Mouse (Mus musculus): ENCODE data around the gene Snx9. TPM values are rescaled to one million over a fixed set of nuclear protein-coding genes. Genes with fewer than 3 reads are reported as not detected.

Snx9 gene
- polyA plus RNA-seq, 1 experiment from 2014 or later, result 8.1 TPM

GRCm38 (mm10) chr17:5977056-5977920, 136.2 kb downstream of the Snx9 start:
- Histone ChIP-seq H3K4me3 (replicated peaks) (no peak overlapping the region), H3K36me3 (no peaks in the 10 kb centered on the region), H3K27ac (replicated peaks) (no peak overlapping the region), H3K27me3 (replicated peaks) (no peaks in the 10 kb centered on the region), H3K9ac (replicated peaks) (no peak overlapping the region), H3K9me3 (replicated peaks) (no peaks in the 10 kb centered on the region), H3K4me2 (no peak overlapping the region), H3K4me1 (peaks cover 22% of the 10 kb centered on the region)
- 62% methylated on average over 16 of the region's 16 CpGs for WGBS
- no peak for ATAC-seq (ENCODE audit: low FRiP score)

GRCm38 (mm10) chr17:5977921-5978504, 136.9 kb downstream of the Snx9 start:
- no peak overlapping the region for H3K4me3 ChIP-seq (replicated peaks)
- H3K9me3 ChIP-seq (replicated peaks), result no peaks in the 10 kb centered on the region
- H3K4me2 ChIP-seq, result no peak overlapping the region
- no peaks in the 10 kb centered on the region for H3K27me3 ChIP-seq (replicated peaks)
- peaks cover 22% of the 10 kb centered on the region for H3K4me1 ChIP-seq
- no peak overlapping the region for H3K27ac ChIP-seq (replicated peaks)
- WGBS, result 68% methylated on average over 8 of the region's 8 CpGs
- H3K9ac ChIP-seq (replicated peaks), result no peak overlapping the region
- no peaks in the 10 kb centered on the region for H3K36me3 ChIP-seq
- no peak for ATAC-seq (ENCODE audit: low FRiP score)

GRCm38 (mm10) chr17:5978505-5979077, 137.5 kb downstream of the Snx9 start:
- Histone ChIP-seq H3K4me1 (peaks cover 22% of the 10 kb centered on the region), H3K27ac (replicated peaks) (no peak overlapping the region), H3K4me2 (no peak overlapping the region), H3K27me3 (replicated peaks) (no peaks in the 10 kb centered on the region), H3K4me3 (replicated peaks) (no peak overlapping the region), H3K9me3 (replicated peaks) (no peaks in the 10 kb centered on the region), H3K9ac (replicated peaks) (no peak overlapping the region), H3K36me3 (no peaks in the 10 kb centered on the region)
- no peak for ATAC-seq (ENCODE audit: low FRiP score)
- 71% methylated on average over 10 of the region's 10 CpGs for WGBS

- 43% methylated on average over 6 of the region's 6 CpGs for WGBS
- no peaks in the 10 kb centered on the region for H3K9me3 ChIP-seq (replicated peaks)
- no peaks in the 10 kb centered on the region for H3K27me3 ChIP-seq (replicated peaks)
- no peak for ATAC-seq (ENCODE audit: low FRiP score)
- H3K36me3 ChIP-seq, result no peaks in the 10 kb centered on the region
- H3K4me1 ChIP-seq, result peaks cover 12% of the 10 kb centered on the region
- H3K9ac ChIP-seq (replicated peaks), result no peak overlapping the region
- no peak overlapping the region for H3K27ac ChIP-seq (replicated peaks)
- no peak overlapping the region for H3K4me2 ChIP-seq
- no peak overlapping the region for H3K4me3 ChIP-seq (replicated peaks)
These were observed 139.7 kb downstream of the Snx9 start for GRCm38 (mm10) chr17:5980860-5981259.

Other genes with a start within 250 kb of the Snx9 start
- gene Synj2, start 100.0 kb downstream of the Snx9 start, polyA plus RNA-seq (2015; fragmentation: Nextera tagmentation; extraction: Ambion mirVana), result 1.5 and 2.7 TPM in 2 replicates
- gene Serac1, start 238.4 kb downstream of the Snx9 start, polyA plus RNA-seq (2015; fragmentation: Nextera tagmentation; extraction: Ambion mirVana), result 12.3 and 13.1 TPM in 2 replicates
- gene Gtf2h5, start 238.5 kb downstream of the Snx9 start, polyA plus RNA-seq (2015; fragmentation: Nextera tagmentation; extraction: Ambion mirVana), result 220 TPM in 2 replicates

All from neural tube, embryonic 15.5 days (tissue).